Mouse (Mus musculus): Measurements from ENCODE around the gene Polr3g. TPM values are rescaled to one million over a fixed set of nuclear protein-coding genes. Genes with fewer than 3 reads are reported as not detected.
"Not testable (repeated sequence)": the region's sequence is repeated elsewhere in the genome, so short reads cannot be mapped to it uniquely, and the experiment has no call there.

Gene Polr3g
- polyA plus RNA-seq, 1 experiment from 2014 or later: 48.2 TPM

DNA sequence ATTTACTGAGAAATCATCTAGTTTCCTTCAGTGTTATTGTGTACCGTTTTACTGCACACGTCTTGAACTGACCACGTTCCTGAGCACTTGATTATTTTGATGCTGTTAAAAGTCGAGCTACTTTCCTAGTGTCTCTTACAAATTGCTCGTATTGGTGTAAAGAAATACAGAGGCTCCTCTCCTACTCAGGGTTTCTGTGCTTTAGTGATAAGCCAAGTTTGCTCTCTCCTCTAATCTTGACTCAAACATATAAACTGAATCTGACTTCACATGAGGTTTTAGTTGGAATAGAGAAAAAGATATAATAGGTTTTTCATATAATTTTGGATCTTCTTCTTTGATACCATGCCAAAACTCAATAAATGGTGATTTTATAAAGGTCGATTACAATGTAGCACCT is 64.5 kb downstream of the Polr3g start:
- no peaks in the 10 kb centered on the region for H3K36me3 ChIP-seq
- H3K4me1 ChIP-seq: no peaks in the 10 kb centered on the region; the same call in 1 of the 2 replicates
- H3K4me2 ChIP-seq: no peak overlapping the region
- no peak for ATAC-seq (ENCODE audit: insufficient number of reproducible peaks, low FRiP score, low TSS enrichment, low read depth)
- H3K4me3 ChIP-seq: no peak overlapping the region
- no peaks in the 10 kb centered on the region for H3K27me3 ChIP-seq
- WGBS: 86% methylated on average over 6 of the region's 6 CpGs
- no peaks in the 10 kb centered on the region for H3K9me3 ChIP-seq
- no peak overlapping the region for H3K27ac ChIP-seq
- H3K9ac ChIP-seq: no peak overlapping the region

DNA sequence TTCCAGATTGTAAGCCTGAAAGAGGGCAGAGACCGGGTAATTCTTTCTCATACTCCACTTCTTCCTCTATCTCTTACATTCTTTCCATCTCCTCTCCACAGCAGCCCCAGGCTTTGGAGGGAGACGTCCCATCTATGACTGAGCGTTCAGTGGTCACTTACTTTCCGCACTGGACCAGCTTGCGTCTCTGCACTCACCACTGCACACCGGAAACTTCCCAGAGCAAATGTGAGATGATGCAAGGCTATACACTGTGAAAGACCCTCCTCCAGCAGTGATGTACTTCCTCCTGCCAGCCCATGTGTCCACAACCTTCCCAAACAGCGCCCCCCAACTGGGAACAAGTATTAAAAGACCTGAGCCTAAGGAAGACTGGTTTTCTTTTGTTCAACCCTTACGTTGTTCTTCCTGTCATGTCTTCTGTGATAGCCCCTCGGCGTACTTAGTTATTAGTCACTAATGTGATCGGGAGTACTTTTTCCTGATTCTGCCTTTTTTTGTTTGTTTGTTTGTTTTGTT is 66.7 kb downstream of the Polr3g start:
- H3K36me3 ChIP-seq: no peaks in the 10 kb centered on the region
- H3K4me3 ChIP-seq: no peak overlapping the region
- ATAC-seq (ENCODE audit: insufficient number of reproducible peaks, low FRiP score, low TSS enrichment, low read depth): no peak
- WGBS: 86% methylated on average over 11 of the region's 11 CpGs
- no peaks in the 10 kb centered on the region; the same call in 1 of the 2 replicates for H3K4me1 ChIP-seq
- no peak overlapping the region for H3K9ac ChIP-seq
- H3K27me3 ChIP-seq: no peaks in the 10 kb centered on the region
- no peak overlapping the region for H3K4me2 ChIP-seq
- no peak overlapping the region for H3K27ac ChIP-seq
- H3K9me3 ChIP-seq: no peaks in the 10 kb centered on the region

DNA sequence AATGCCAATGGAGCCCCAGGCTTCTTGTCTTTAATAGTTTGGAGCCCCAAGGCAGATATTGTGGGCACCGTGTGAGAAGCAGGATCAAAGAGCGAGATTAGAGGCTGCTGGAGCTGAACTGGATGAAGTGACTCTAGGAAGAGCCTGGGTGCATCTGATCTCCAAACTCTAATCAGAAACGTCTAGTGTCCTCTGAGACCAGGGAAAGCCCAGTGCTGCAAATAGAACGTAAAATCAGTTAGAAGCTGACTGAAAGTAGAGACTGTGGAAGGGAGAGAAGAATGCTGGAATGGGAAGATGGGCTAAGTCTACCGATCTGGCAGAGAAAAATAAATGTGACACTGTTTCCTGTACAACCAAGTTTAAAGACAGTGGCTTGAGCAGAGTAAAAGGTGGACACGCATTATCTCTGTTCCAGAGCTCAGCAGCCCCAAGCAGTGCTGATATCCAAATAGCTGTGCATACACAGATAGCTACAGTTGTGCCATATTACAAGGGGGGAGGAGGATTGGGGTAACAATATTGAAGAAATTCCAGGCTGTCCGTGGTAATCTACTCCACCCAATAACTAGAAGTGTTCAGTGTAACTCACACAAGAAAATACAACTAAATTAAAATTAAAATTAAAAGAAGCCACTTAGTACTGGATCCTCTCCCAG is 68.2 kb downstream of the Polr3g start:
- Histone ChIP-seq H3K27ac (no peak overlapping the region), H3K4me1 (no peaks in the 10 kb centered on the region; the same call in 1 of the 2 replicates), H3K9me3 (no peaks in the 10 kb centered on the region), H3K36me3 (no peaks in the 10 kb centered on the region), H3K9ac (no peak overlapping the region), H3K4me2 (no peak overlapping the region), H3K27me3 (no peaks in the 10 kb centered on the region), H3K4me3 (no peak overlapping the region)
- 56% methylated on average over 7 of the region's 7 CpGs for WGBS
- ATAC-seq (ENCODE audit: insufficient number of reproducible peaks, low FRiP score, low TSS enrichment, low read depth): no peak

DNA sequence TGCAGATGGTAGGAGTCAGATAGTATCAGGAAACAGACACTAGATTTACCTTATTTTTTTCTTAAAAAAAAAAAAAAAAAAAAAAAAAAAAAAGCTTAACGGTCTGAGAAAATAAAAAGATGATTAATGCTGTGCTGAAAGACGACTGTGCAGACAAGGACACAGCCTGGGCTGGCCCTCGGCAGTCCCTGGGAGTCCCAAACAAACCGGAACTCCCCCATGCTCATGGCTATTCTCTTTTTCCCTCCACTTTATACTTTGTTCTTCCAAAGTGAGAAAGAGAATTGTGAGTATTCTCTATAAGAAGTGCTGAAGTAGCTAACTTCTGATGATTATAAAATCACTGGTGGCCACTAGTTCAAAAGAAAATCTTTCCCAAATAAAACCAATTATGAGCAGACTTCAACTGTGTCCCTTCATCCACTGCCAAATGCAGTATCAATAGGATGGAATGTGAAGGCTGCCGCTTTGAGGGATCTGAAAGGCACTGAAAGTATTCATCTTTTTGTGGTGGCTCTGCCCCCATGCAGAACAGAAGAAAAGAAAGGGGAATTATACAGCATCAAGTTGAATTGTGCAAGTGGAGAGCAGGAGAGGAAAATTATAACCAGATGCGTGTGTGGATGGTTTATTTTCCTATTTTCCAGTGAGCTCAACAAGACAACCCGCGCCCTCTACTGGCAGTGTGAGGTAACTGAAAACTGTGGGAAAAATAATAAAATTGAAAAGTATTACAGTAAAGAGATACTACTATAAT is 69.3 kb downstream of the Polr3g start:
- Histone ChIP-seq H3K27ac (no peak overlapping the region), H3K27me3 (no peaks in the 10 kb centered on the region), H3K4me2 (no peak overlapping the region), H3K9ac (no peak overlapping the region), H3K36me3 (no peaks in the 10 kb centered on the region), H3K4me1 (no peaks in the 10 kb centered on the region; the same call in 1 of the 2 replicates), H3K4me3 (no peak overlapping the region), H3K9me3 (no peaks in the 10 kb centered on the region)
- ATAC-seq (ENCODE audit: insufficient number of reproducible peaks, low FRiP score, low TSS enrichment, low read depth): peak; percentile 30; the same call in 1 of the 2 replicates
- WGBS: 11% methylated on average over 8 of the region's 8 CpGs

DNA sequence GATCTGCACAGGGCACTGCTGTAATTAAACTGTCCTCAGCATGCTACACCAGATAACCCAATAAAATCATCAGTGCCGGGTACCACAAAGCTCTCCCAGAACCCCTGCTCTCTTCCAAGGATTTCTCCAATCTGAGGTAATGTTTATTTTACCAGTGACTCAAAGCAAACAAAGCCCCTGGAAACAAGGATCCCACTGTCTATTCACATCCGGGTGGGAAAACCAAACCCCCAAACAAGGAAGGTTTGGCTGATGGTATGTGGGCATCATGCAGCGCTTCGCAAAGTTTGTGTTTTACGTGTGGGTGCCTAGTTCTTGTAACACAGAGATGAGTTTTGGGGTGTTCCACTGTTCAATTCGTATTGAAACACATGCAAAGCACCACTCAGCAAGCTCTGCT is 69.9 kb downstream of the Polr3g start:
- Histone ChIP-seq H3K27me3 (no peaks in the 10 kb centered on the region), H3K4me1 (no peaks in the 10 kb centered on the region; the same call in 1 of the 2 replicates), H3K27ac (no peak overlapping the region), H3K9me3 (no peaks in the 10 kb centered on the region), H3K4me3 (no peak overlapping the region), H3K4me2 (no peak overlapping the region), H3K36me3 (no peaks in the 10 kb centered on the region), H3K9ac (no peak overlapping the region)
- no peak for ATAC-seq (ENCODE audit: insufficient number of reproducible peaks, low FRiP score, low TSS enrichment, low read depth)
- WGBS: 47% methylated on average over 6 of the region's 6 CpGs

DNA sequence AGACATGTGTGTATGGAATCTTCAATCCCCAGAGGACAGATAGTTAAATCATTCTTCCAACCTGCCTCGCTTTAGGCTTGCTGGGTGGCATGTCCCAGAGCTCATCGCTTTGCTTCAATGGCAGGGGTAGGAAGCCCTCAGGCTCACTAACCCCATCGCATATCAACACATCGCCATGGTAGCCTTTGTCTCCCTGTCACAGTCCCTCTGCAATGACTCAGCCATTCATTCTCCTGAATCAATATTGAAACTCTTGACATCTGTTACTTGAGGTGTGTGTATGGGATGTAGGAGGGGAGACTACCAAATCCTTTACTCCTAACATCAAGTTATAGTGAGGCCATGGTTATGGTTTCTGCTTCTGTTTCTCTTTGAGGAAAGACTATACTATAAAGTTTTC is 71.2 kb downstream of the Polr3g start:
- H3K4me3 ChIP-seq: no peak overlapping the region
- H3K4me2 ChIP-seq: no peak overlapping the region
- H3K27ac ChIP-seq: no peak overlapping the region
- no peaks in the 10 kb centered on the region for H3K36me3 ChIP-seq
- 41% methylated on average over 4 of the region's 4 CpGs for WGBS
- no peak for ATAC-seq (ENCODE audit: insufficient number of reproducible peaks, low FRiP score, low TSS enrichment, low read depth)
- no peaks in the 10 kb centered on the region; the same call in 1 of the 2 replicates for H3K4me1 ChIP-seq
- H3K27me3 ChIP-seq: peaks cover 1% of the 10 kb centered on the region; the same call in 1 of the 2 replicates
- H3K9ac ChIP-seq: no peak overlapping the region
- H3K9me3 ChIP-seq: no peaks in the 10 kb centered on the region

DNA sequence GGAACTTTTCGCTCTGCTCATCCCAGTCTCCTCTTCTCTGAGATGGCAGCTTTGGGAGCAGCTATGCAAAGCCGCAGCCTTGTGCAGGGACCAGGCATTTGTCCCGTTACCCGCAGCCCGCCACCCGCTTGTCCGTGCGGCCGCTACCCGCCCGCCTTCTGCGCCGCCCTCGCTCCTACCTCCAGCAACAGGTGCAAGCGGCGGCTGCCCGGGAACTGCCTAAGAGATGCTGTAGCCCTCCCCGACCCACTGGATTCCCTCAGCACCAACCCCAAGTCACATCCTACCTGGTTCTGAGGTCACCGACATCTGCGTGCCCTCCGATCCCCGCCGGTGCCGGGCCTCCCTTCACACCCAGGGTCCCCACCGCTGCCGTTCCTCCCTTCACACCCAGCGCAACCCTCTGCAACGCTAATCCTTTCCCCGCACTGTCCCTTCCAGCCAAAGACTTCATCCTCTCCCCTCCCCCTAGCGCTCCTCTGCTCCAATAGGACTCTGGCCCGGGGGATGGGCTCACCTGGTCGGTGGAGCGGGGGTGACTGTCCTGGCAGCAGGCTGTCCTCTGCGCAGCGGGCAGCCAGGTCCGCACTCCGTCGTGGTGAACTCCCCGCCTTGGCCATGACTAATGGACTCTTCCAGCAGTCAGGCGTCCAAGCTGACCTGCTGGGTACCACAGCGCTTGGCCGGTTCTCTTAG is 77.9 kb downstream of the Polr3g start, which contains the start of gene Adgrv1:
Gene Adgrv1, minus strand, starts transcription at position 435 of the 696 bp plus-strand sequence.
- peak; percentile 85 for ATAC-seq (ENCODE audit: insufficient number of reproducible peaks, low FRiP score, low TSS enrichment, low read depth)

DNA sequence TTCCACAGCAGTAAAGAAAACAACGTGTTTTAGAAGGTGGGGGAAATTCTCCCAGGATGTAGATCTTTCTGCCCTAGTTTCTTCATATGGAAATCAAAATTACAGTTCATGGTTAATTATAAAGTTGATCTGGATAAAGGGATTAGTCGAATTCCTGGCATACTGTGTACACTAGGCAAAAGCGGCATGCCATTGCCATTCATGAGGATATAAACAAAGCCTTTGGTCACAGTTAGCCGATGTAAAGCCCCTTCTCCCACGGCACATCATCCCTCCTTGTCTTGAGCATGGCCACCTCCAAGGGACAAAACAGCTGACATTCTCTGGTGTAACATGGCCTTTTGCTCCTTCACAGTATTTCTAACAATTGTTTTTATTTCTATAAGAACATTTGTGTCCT is 80.2 kb downstream of the Polr3g start:
- H3K9me3 ChIP-seq: no peaks in the 10 kb centered on the region
- H3K36me3 ChIP-seq: no peaks in the 10 kb centered on the region
- H3K27me3 ChIP-seq: peaks cover 27% of the 10 kb centered on the region
- H3K4me1 ChIP-seq: peaks cover 8% of the 10 kb centered on the region
- no peak overlapping the region for H3K4me2 ChIP-seq
- H3K27ac ChIP-seq: no peak overlapping the region
- 73% methylated on average over 5 of the region's 5 CpGs for WGBS
- H3K9ac ChIP-seq: no peak overlapping the region
- no peak overlapping the region for H3K4me3 ChIP-seq
- no peak for ATAC-seq (ENCODE audit: insufficient number of reproducible peaks, low FRiP score, low TSS enrichment, low read depth)

More for the DNA sequence above, 77.9 kb downstream of the Polr3g start, which contains the start of gene Adgrv1:
- Histone ChIP-seq H3K9ac (no peak within 1 kb of the TSS), H3K27me3 (peaks cover 27% of the 10 kb centered on the region), H3K4me3 (peak within 1 kb of the TSS; percentile 39), H3K36me3 (no peaks in the 10 kb centered on the region), H3K27ac (no peak within 1 kb of the TSS), H3K4me2 (peak within 1 kb of the TSS; percentile 71), H3K4me1 (peaks cover 8% of the 10 kb centered on the region), H3K9me3 (no peaks in the 10 kb centered on the region)
- 1% methylated on average over 42 of the region's 42 CpGs for WGBS

DNA sequence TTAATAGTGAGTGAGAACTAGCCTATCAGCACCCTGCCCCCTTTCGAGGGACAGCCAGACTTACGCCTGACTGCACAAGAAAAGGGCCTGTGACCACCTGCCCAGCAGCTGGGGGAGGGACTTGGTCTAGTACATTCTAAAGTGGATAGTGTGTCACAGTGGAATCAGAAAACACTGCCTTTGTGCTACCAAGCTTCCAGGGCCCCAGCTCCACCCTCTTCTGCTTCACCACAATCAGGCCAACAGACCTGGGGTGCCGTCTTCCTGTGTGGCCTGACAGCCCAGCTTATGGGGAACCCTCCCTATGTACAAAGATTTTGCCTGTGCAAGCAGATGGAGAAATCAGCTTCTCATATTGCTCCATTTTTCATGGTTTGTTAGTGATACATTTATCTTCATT is 81.4 kb downstream of the Polr3g start:
- Histone ChIP-seq H3K4me3 (no peak overlapping the region), H3K27me3 (peaks cover 24% of the 10 kb centered on the region), H3K9me3 (no peaks in the 10 kb centered on the region), H3K9ac (no peak overlapping the region), H3K4me2 (no peak overlapping the region), H3K4me1 (peaks cover 8% of the 10 kb centered on the region), H3K36me3 (no peaks in the 10 kb centered on the region), H3K27ac (no peak overlapping the region)
- ATAC-seq (ENCODE audit: insufficient number of reproducible peaks, low FRiP score, low TSS enrichment, low read depth): no peak
- WGBS: 57% methylated on average over 3 of the region's 3 CpGs

DNA sequence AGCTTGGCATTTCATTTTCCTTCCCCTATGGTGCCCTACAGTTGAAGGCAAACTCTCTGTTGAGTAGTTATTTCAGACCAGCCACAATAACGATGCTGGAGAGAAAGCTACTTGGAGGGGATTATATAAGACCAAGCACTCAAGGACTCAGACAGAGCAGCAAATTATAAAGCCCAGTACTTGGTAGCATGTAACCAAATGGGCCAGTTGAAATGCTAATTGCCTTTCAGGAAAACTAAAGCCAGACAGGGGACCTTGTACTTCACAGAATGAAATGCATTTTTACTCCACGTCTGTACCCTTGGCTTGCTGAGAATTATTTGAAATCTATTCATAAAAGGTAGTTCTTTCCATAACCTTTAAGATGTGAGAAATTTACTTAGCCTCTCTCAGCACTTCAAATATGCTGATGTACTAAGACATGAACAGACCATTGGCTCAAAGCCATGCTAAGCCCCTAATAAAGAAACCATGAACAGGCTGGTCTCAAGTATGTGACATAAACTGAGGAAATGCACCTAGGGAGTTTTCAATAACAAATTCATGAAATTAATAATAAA is 82.1 kb downstream of the Polr3g start:
- Histone ChIP-seq H3K27me3 (peaks cover 18% of the 10 kb centered on the region), H3K4me3 (no peak overlapping the region), H3K4me2 (no peak overlapping the region), H3K4me1 (peaks cover 8% of the 10 kb centered on the region), H3K9ac (no peak overlapping the region), H3K27ac (no peak overlapping the region), H3K9me3 (no peaks in the 10 kb centered on the region), H3K36me3 (no peaks in the 10 kb centered on the region)
- WGBS: 30% methylated on average over 2 of the region's 2 CpGs
- ATAC-seq (ENCODE audit: insufficient number of reproducible peaks, low FRiP score, low TSS enrichment, low read depth): no peak

DNA sequence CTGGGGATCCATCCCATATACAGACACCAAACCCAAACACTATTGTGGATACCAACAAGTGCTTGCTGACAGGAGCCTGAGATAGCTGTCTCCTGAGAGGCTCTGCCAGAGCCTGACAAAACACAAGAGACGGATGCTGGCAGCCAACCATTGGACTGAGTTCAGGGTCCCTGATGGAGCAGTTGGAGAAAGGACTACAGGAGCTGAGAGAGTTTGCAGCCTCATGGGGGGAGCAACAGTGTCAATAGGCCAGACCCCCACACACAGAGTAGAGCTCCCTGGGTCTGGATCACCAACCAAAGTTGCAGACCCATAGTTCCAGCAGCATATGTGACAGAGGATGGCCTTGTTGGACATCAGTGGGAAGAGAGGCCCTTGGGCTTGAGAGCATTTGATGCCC is 83.0 kb downstream of the Polr3g start:
- not testable (repeated sequence) for H3K9ac ChIP-seq; H3K27me3 ChIP-seq; H3K27ac ChIP-seq; ATAC-seq (ENCODE audit: insufficient number of reproducible peaks, low FRiP score, low TSS enrichment, low read depth); H3K4me2 ChIP-seq; H3K9me3 ChIP-seq; H3K36me3 ChIP-seq; H3K4me3 ChIP-seq; H3K4me1 ChIP-seq
- 79% methylated on average over 1 of the region's 1 CpGs for WGBS
